Mouse (Mus musculus) 3134 (cell line): Measurements from ENCODE around the gene Il31.

ENCODE experiments used
- DNase-seq: peaks from one replicate; pipeline ENCODE4 v3.0.0-alpha.2; 2011; ENCODE audit warnings: low spot score; ENCODE audit not compliant: insufficient read length; ENCODE audit errors: extremely low read depth

Il31 gene

GRCm38 (mm10) chr5:123487659-123488395 lies 1.5 kb downstream of the Il31 start:
- DNase-seq: no peak

- DNase-seq: no peak
Measured at GRCm38 (mm10) chr5:123473817-123474216, 15.5 kb downstream of the Il31 start.

- no peak for DNase-seq
Measured at GRCm38 (mm10) chr5:123470784-123471400, 18.4 kb downstream of the Il31 start.

- DNase-seq: no peak
Measured at GRCm38 (mm10) chr5:123464638-123465037, 24.7 kb downstream of the Il31 start.

GRCm38 (mm10) chr5:123461420-123461819 lies 27.9 kb downstream of the Il31 start:
- no peak for DNase-seq

GRCm38 (mm10) chr5:123451886-123452285 lies 37.4 kb downstream of the Il31 start:
- no peak for DNase-seq

GRCm38 (mm10) chr5:123444849-123445334 lies 44.4 kb downstream of the Il31 start:
- no peak for DNase-seq

GRCm38 (mm10) chr5:123444069-123444468 lies 45.2 kb downstream of the Il31 start:
- DNase-seq: peak; percentile 35

GRCm38 (mm10) chr5:123442283-123442682 lies 47.0 kb downstream of the Il31 start:
- DNase-seq: no peak

- DNase-seq: no peak
Measured at GRCm38 (mm10) chr5:123440664-123441063, 48.6 kb downstream of the Il31 start.

- DNase-seq: no peak
Measured at GRCm38 (mm10) chr5:123439941-123440340, 49.3 kb downstream of the Il31 start.

- DNase-seq: no peak
Measured at GRCm38 (mm10) chr5:123439312-123439711, 50.0 kb downstream of the Il31 start.

- no peak for DNase-seq
Measured at GRCm38 (mm10) chr5:123438381-123438780, 50.9 kb downstream of the Il31 start.

- DNase-seq: peak; percentile 26
Measured at GRCm38 (mm10) chr5:123436780-123437175, 52.5 kb downstream of the Il31 start.

- DNase-seq: peak; percentile 21
Measured at GRCm38 (mm10) chr5:123436071-123436779, 53.1 kb downstream of the Il31 start.

GRCm38 (mm10) chr5:123432305-123432874 lies 56.9 kb downstream of the Il31 start:
- DNase-seq: no peak

- DNase-seq: no peak
Measured at GRCm38 (mm10) chr5:123431524-123432304, 57.6 kb downstream of the Il31 start.
